Comparison of ENCODE assay signal across 12 mouse cellular contexts in genomic region chr5:19982031-19982430, GRCm38 (mm10).
DNase-seq lines count a peak whose midpoint lies in the region; ATAC-seq and TF ChIP-seq lines count a peak whose summit lies in the region.
"Had no signal": no experiment of that assay in that cellular context is flagged by ENCODE, and none has a peak within 500 bp of the region (broad histone marks: within the 10 kb centered on the region; RNA-seq: fewer than 3 reads in every experiment).

No protein-coding gene starts in this region.

- H3K36me3 ChIP-seq in embryonic facial prominence, embryonic 14.5 days (ENCODE audit: control insufficient read depth, insufficient read depth, low read length): no peaks in the 10 kb centered on the region
- no peaks in the 10 kb centered on the region for H3K36me3 ChIP-seq in embryonic facial prominence, embryonic 10.5 days (replicated peaks)
- H3K36me3 ChIP-seq in forebrain, embryonic 16.5 days (ENCODE audit: control insufficient read depth, insufficient read depth): no peaks in the 10 kb centered on the region
- no peaks in the 10 kb centered on the region for H3K36me3 ChIP-seq in midbrain, embryonic 13.5 days
- H3K36me3 ChIP-seq in heart, adult 2 months (ENCODE audit: control insufficient read depth, insufficient read depth, low read length): no peaks in the 10 kb centered on the region

- no peak overlapping the region for H3K9ac ChIP-seq in embryonic facial prominence, embryonic 14.5 days (ENCODE audit: low read depth, low read length)
- H3K9ac ChIP-seq in forebrain, embryonic 16.5 days (replicated peaks; ENCODE audit: low read depth, low read length): no peak overlapping the region
- H3K9ac ChIP-seq in midbrain, embryonic 13.5 days (replicated peaks): no peak overlapping the region
- H3K9ac ChIP-seq in heart, adult 2 months (ENCODE audit: low read depth, low read length): no peak overlapping the region
- H3K9ac ChIP-seq: liver, embryonic 14.5 days had no signal

- no peak for TF ChIP-seq CTCF in lung, adult 2 months (IDR thresholded peaks at IDR 0.05; ENCODE audit: insufficient read depth, low read length)
- no peak for TF ChIP-seq CTCF in heart, adult 2 months (IDR thresholded peaks at IDR 0.05)

- no peak for ATAC-seq in embryonic facial prominence, embryonic 14.5 days (ENCODE audit: low read depth)
- peak; percentile 94 for ATAC-seq in forebrain, embryonic 16.5 days
- peak; percentile 88 for ATAC-seq in midbrain, embryonic 13.5 days

- H3K79me2 ChIP-seq in heart, adult 2 months (replicated peaks; ENCODE audit: control insufficient read depth, insufficient read depth, low read length): no peaks in the 10 kb centered on the region

- no peak overlapping the region for H3K27ac ChIP-seq in embryonic facial prominence, embryonic 14.5 days (replicated peaks; ENCODE audit: low read depth, low read length)
- no peak overlapping the region for H3K27ac ChIP-seq in embryonic facial prominence, embryonic 10.5 days (replicated peaks)
- peak overlapping the region; percentile 50 for H3K27ac ChIP-seq in forebrain, embryonic 16.5 days (ENCODE audit: low read length)
- H3K27ac ChIP-seq in midbrain, embryonic 13.5 days: peak overlapping the region; percentile 15; the same call in 1 of the 2 replicates
- H3K27ac ChIP-seq in heart, adult 2 months: no peak overlapping the region
- H3K27ac ChIP-seq: liver, embryonic 14.5 days had no signal

- TF ChIP-seq EP300 in heart, adult 2 months (IDR thresholded peaks at IDR 0.05; ENCODE audit: insufficient read depth, low read depth, low read length): no peak

- no peak for TF ChIP-seq POLR2A in lung, adult 2 months (IDR thresholded peaks at IDR 0.05; ENCODE audit: borderline replicate concordance, extremely low read depth, low read depth, low read length)
- TF ChIP-seq POLR2A in heart, adult 2 months (IDR thresholded peaks at IDR 0.05; ENCODE audit: insufficient read depth, low read depth, low read length): no peak

- no peaks in the 10 kb centered on the region for H3K4me1 ChIP-seq in embryonic facial prominence, embryonic 14.5 days (ENCODE audit: control insufficient read depth, insufficient read depth, low read length)
- peaks cover 5% of the 10 kb centered on the region for H3K4me1 ChIP-seq in embryonic facial prominence, embryonic 10.5 days
- H3K4me1 ChIP-seq in forebrain, embryonic 16.5 days (replicated peaks; ENCODE audit: control insufficient read depth, insufficient read depth, low read length): peaks cover 11% of the 10 kb centered on the region
- H3K4me1 ChIP-seq in midbrain, embryonic 13.5 days (replicated peaks): peaks cover 27% of the 10 kb centered on the region
- no peaks in the 10 kb centered on the region for H3K4me1 ChIP-seq in lung, adult 2 months (ENCODE audit: control insufficient read depth, insufficient read depth, low read length)
- H3K4me1 ChIP-seq in heart, adult 2 months (ENCODE audit: control insufficient read depth, insufficient read depth, low read length): no peaks in the 10 kb centered on the region

- H3K9me3 ChIP-seq in embryonic facial prominence, embryonic 14.5 days (ENCODE audit: control insufficient read depth, low read length): no peaks in the 10 kb centered on the region
- H3K9me3 ChIP-seq in embryonic facial prominence, embryonic 10.5 days: no peaks in the 10 kb centered on the region
- no peaks in the 10 kb centered on the region for H3K9me3 ChIP-seq in forebrain, embryonic 16.5 days (ENCODE audit: control insufficient read depth, low read length)
- H3K9me3 ChIP-seq in midbrain, embryonic 13.5 days: no peaks in the 10 kb centered on the region

- H3K27me3 ChIP-seq in embryonic facial prominence, embryonic 14.5 days (replicated peaks; ENCODE audit: control insufficient read depth, insufficient read depth, low read length): no peaks in the 10 kb centered on the region
- H3K27me3 ChIP-seq in embryonic facial prominence, embryonic 10.5 days (replicated peaks; ENCODE audit: low read depth, poor library complexity, severe bottlenecking): no peaks in the 10 kb centered on the region
- no peaks in the 10 kb centered on the region for H3K27me3 ChIP-seq in forebrain, embryonic 16.5 days (replicated peaks; ENCODE audit: control insufficient read depth, insufficient read depth, low read length)
- no peaks in the 10 kb centered on the region for H3K27me3 ChIP-seq in midbrain, embryonic 13.5 days
- H3K27me3 ChIP-seq in heart, adult 2 months (ENCODE audit: control insufficient read depth, insufficient read depth, low read length): no peaks in the 10 kb centered on the region

- DNase-seq in embryonic facial prominence, embryonic 14.5 days (ENCODE audit: low spot score): peak; percentile 15
- DNase-seq in embryonic facial prominence, embryonic 10.5 days (ENCODE audit: low spot score): no peak
- peak; percentile 67 for DNase-seq in brain, adult 2 months (ENCODE audit: low read depth, low spot score)
- no peak for DNase-seq in lung, adult 2 months
- no peak for DNase-seq in heart, adult 2 months
- no peak for DNase-seq in cerebellum, postnatal 10 days
- DNase-seq: cerebellum, adult 9-11 months; kidney, adult 18-20 months; thymus, postnatal 14 days had no signal

- intact Hi-C loops in heart, adult 2 months (cut with DNase I): no loop called here

- no peak overlapping the region for H3K4me3 ChIP-seq in embryonic facial prominence, embryonic 14.5 days (ENCODE audit: low read depth, low read length)
- H3K4me3 ChIP-seq in embryonic facial prominence, embryonic 10.5 days: no peak overlapping the region
- H3K4me3 ChIP-seq in forebrain, embryonic 16.5 days (replicated peaks; ENCODE audit: low read length): no peak overlapping the region
- H3K4me3 ChIP-seq in midbrain, embryonic 13.5 days (replicated peaks): no peak overlapping the region
- no peak overlapping the region for H3K4me3 ChIP-seq in lung, adult 2 months (replicated peaks; ENCODE audit: extremely low read depth, low read depth, low read length)
- H3K4me3 ChIP-seq in heart, adult 2 months: no peak overlapping the region

- no peak overlapping the region for H3K4me2 ChIP-seq in embryonic facial prominence, embryonic 14.5 days (ENCODE audit: low read depth, low read length)
- no peak overlapping the region for H3K4me2 ChIP-seq in forebrain, embryonic 16.5 days (ENCODE audit: low read length)
- H3K4me2 ChIP-seq in midbrain, embryonic 13.5 days (replicated peaks): no peak overlapping the region

- WGBS in embryonic facial prominence, embryonic 14.5 days: 39% methylated on average over 3 of the region's 3 CpGs
- 62% methylated on average over 3 of the region's 3 CpGs for WGBS in embryonic facial prominence, embryonic 10.5 days
- WGBS in forebrain, embryonic 16.5 days: 8% methylated on average over 3 of the region's 3 CpGs
- 5% methylated on average over 3 of the region's 3 CpGs for WGBS in midbrain, embryonic 13.5 days
- 59% methylated on average over 3 of the region's 3 CpGs for WGBS in lung, adult 2 months
- whole genome bisulfite sequencing in heart, adult 2 months: 67% methylated on average over 3 of the region's 3 CpGs

Comparison
In these comparisons a context has a peak if more than half of its experiments do, and no peak if none do; other contexts are left out.
1. DNase-seq: peak in embryonic facial prominence, embryonic 14.5 days (single experiment) and brain, adult 2 months (single experiment); none in embryonic facial prominence, embryonic 10.5 days (single experiment), lung, adult 2 months (single experiment), heart, adult 2 months (0 of 2) and cerebellum, postnatal 10 days (0 of 2).
2. H3K27ac ChIP-seq: peak in forebrain, embryonic 16.5 days (single experiment) and midbrain, embryonic 13.5 days (single experiment); none in embryonic facial prominence, embryonic 14.5 days (single experiment), embryonic facial prominence, embryonic 10.5 days (single experiment) and heart, adult 2 months (single experiment).